Mouse (Mus musculus) gastrocnemius, postnatal 14 days (tissue): ENCODE data around the gene Mtch1. TPM values are rescaled to one million over a fixed set of nuclear protein-coding genes. Genes with fewer than 3 reads are reported as not detected.
A peak's percentile ranks its signal among the peaks of the same experiment; 100 is the strongest.
"Not testable (repeated sequence)": the region's sequence is repeated elsewhere in the genome, so short reads cannot be mapped to it uniquely, and the experiment has no call there.

Source experiments
- DNase-seq: peaks from one replicate; pipeline ENCODE4 v3.0.0; 2021; ENCODE audit warnings: mixed read lengths
- intact Hi-C: fragments of 180-260 bp; cut with DNase I; formaldehyde crosslinking; loops from one replicate; pipeline ENCODE4 v1.15.1; 2025; ENCODE audit warnings: low total_unique reads
- total RNA-seq, 2 experiments: library from RNA; stranded (reverse); gene quantifications; 2 replicates each; pipeline ENCODE4 v1.2.3; 2021

Mtch1 gene
- total RNA-seq, 2 experiments from 2014 or later = 141 to 160 TPM

- intact Hi-C loops = no loop called here
- no peak for DNase-seq
These were observed 28.9 kb downstream of the Mtch1 start for GRCm38 (mm10) chr17:29318731-29319250.

- DNase-seq, intact Hi-C loops: not testable (repeated sequence)
These were observed 30.4 kb downstream of the Mtch1 start, which contains the start of gene Pi16 for GRCm38 (mm10) chr17:29317380-29317779. Gene Pi16, plus strand, starts transcription at chr17:29317680.

- intact Hi-C loops = no loop called here
- DNase-seq = no peak
These were observed 30.8 kb downstream of the Mtch1 start for GRCm38 (mm10) chr17:29316891-29317290.

GRCm38 (mm10) chr17:29315672-29316465, 31.9 kb downstream of the Mtch1 start:
- intact Hi-C loops = no loop called here
- no peak for DNase-seq

GRCm38 (mm10) chr17:29313300-29313699, 34.4 kb downstream of the Mtch1 start:
- no peak for DNase-seq
- intact Hi-C loops = no loop called here

GRCm38 (mm10) chr17:29312082-29312481, 35.7 kb downstream of the Mtch1 start:
- DNase-seq = no peak
- intact Hi-C loops = no loop called here

- DNase-seq = no peak
- intact Hi-C loops = no loop called here
These were observed 36.1 kb downstream of the Mtch1 start for GRCm38 (mm10) chr17:29311602-29312001.

- DNase-seq = no peak
- intact Hi-C loops = no loop called here
These were observed 37.6 kb downstream of the Mtch1 start for GRCm38 (mm10) chr17:29310056-29310623.

- DNase-seq = no peak
- intact Hi-C loops = no loop called here
These were observed 41.9 kb downstream of the Mtch1 start for GRCm38 (mm10) chr17:29305871-29306270.

- DNase-seq = peak; percentile 56
These were observed 42.5 kb downstream of the Mtch1 start for GRCm38 (mm10) chr17:29305058-29305806.

GRCm38 (mm10) chr17:29304376-29305057, 43.2 kb downstream of the Mtch1 start:
- peak; percentile 45 for DNase-seq

More at GRCm38 (mm10) chr17:29305058-29305806, 42.5 kb downstream of the Mtch1 start:
- intact Hi-C loops = no loop called here

GRCm38 (mm10) chr17:29303856-29304255, 43.9 kb downstream of the Mtch1 start:
- DNase-seq = no peak
- intact Hi-C loops = no loop called here

More at GRCm38 (mm10) chr17:29304376-29305057, 43.2 kb downstream of the Mtch1 start:
- intact Hi-C loops = no loop called here

GRCm38 (mm10) chr17:29303087-29303486, 44.6 kb downstream of the Mtch1 start:
- intact Hi-C loops = no loop called here
- no peak for DNase-seq

- intact Hi-C loops = no loop called here
These were observed 45.6 kb downstream of the Mtch1 start for GRCm38 (mm10) chr17:29302149-29302548.

GRCm38 (mm10) chr17:29301421-29301820, 46.3 kb downstream of the Mtch1 start:
- no peak for DNase-seq
- intact Hi-C loops = no loop called here

More at GRCm38 (mm10) chr17:29302149-29302548, 45.6 kb downstream of the Mtch1 start:
- DNase-seq = no peak

GRCm38 (mm10) chr17:29300926-29301325, 46.8 kb downstream of the Mtch1 start:
- intact Hi-C loops = no loop called here
- DNase-seq = no peak

GRCm38 (mm10) chr17:29299282-29299681, 48.5 kb downstream of the Mtch1 start:
- intact Hi-C loops = no loop called here

GRCm38 (mm10) chr17:29297813-29298212, 49.9 kb downstream of the Mtch1 start:
- DNase-seq = no peak
- intact Hi-C loops = no loop called here

More at GRCm38 (mm10) chr17:29299282-29299681, 48.5 kb downstream of the Mtch1 start:
- DNase-seq = no peak

- intact Hi-C loops = no loop called here
- DNase-seq = no peak
These were observed 50.4 kb downstream of the Mtch1 start for GRCm38 (mm10) chr17:29297321-29297720.
